Mouse (Mus musculus): ENCODE data around the gene Spire2. TPM values are rescaled to one million over a fixed set of nuclear protein-coding genes. Genes with fewer than 3 reads are reported as not detected.

The Spire2 gene
- total and polyA plus RNA-seq, 3 experiments = 0.12 to 0.33 TPM; not detected in 1

GRCm38 (mm10) chr8:123345135-123345534 is 12.6 kb downstream of the Spire2 start:
- no peaks in the 10 kb centered on the region for H3K36me3 ChIP-seq (replicated peaks)
- no peaks in the 10 kb centered on the region for H3K9me3 ChIP-seq (replicated peaks)
- H3K4me3 ChIP-seq (ENCODE audit: low read depth, low read length) = no peak overlapping the region
- peaks cover 56% of the 10 kb centered on the region for H3K27me3 ChIP-seq (ENCODE audit: insufficient read depth, low read length)
- DNase-seq (ENCODE audit: low spot score) = no peak
- ATAC-seq (ENCODE audit: extremely low read depth, insufficient number of reproducible peaks, low FRiP score, poor library complexity, severe bottlenecking) = no peak
- no peak for TF ChIP-seq TAL1 (conservative IDR thresholded peaks at IDR 0.05; ENCODE audit: low read depth, low read length)
- no peak for TF ChIP-seq GATA1 (IDR thresholded peaks at IDR 0.05; ENCODE audit: borderline replicate concordance, low read length)
- TF ChIP-seq CTCF (IDR thresholded peaks at IDR 0.05; ENCODE audit: low read depth, low read length) = no peak
- TF ChIP-seq POLR2AphosphoS5 (IDR thresholded peaks at IDR 0.05; ENCODE audit: insufficient replicate concordance, low read depth, low read length) = no peak
- no peak for TF ChIP-seq GATA2 (IDR thresholded peaks at IDR 0.05; ENCODE audit: borderline replicate concordance, low read depth, low read length)
- H3K4me1 ChIP-seq (ENCODE audit: insufficient read depth, low read depth, low read length) = peaks cover 11% of the 10 kb centered on the region; the same call in 1 of the 2 replicates

- ATAC-seq (ENCODE audit: extremely low read depth, insufficient number of reproducible peaks, low FRiP score, poor library complexity, severe bottlenecking) (no peak), DNase-seq (ENCODE audit: low spot score) (no peak)
- Histone ChIP-seq H3K36me3 (replicated peaks) (no peaks in the 10 kb centered on the region), H3K4me3 (ENCODE audit: low read depth, low read length) (no peak overlapping the region), H3K4me1 (ENCODE audit: insufficient read depth, low read depth, low read length) (peaks cover 11% of the 10 kb centered on the region; the same call in 1 of the 2 replicates), H3K9me3 (replicated peaks) (no peaks in the 10 kb centered on the region), H3K27me3 (ENCODE audit: insufficient read depth, low read length) (peaks cover 60% of the 10 kb centered on the region)
- no peak for TF ChIP-seq CTCF (IDR thresholded peaks at IDR 0.05; ENCODE audit: low read depth, low read length)
- TF ChIP-seq GATA2 (IDR thresholded peaks at IDR 0.05; ENCODE audit: borderline replicate concordance, low read depth, low read length) = no peak
- no peak for TF ChIP-seq POLR2AphosphoS5 (IDR thresholded peaks at IDR 0.05; ENCODE audit: insufficient replicate concordance, low read depth, low read length)
- TF ChIP-seq GATA1 (IDR thresholded peaks at IDR 0.05; ENCODE audit: borderline replicate concordance, low read length) = no peak
- no peak for TF ChIP-seq TAL1 (conservative IDR thresholded peaks at IDR 0.05; ENCODE audit: low read depth, low read length)
Observed at GRCm38 (mm10) chr8:123345856-123346255, 13.3 kb downstream of the Spire2 start.

- no peak overlapping the region for H3K4me3 ChIP-seq (ENCODE audit: low read depth, low read length)
- no peaks in the 10 kb centered on the region for H3K9me3 ChIP-seq (replicated peaks)
- DNase-seq (ENCODE audit: low spot score) = no peak
- H3K36me3 ChIP-seq (replicated peaks) = no peaks in the 10 kb centered on the region
- H3K4me1 ChIP-seq (ENCODE audit: insufficient read depth, low read depth, low read length) = peaks cover 3% of the 10 kb centered on the region; the same call in 1 of the 2 replicates
- no peak for TF ChIP-seq GATA2 (IDR thresholded peaks at IDR 0.05; ENCODE audit: borderline replicate concordance, low read depth, low read length)
- TF ChIP-seq TAL1 (conservative IDR thresholded peaks at IDR 0.05; ENCODE audit: low read depth, low read length) = no peak
- no peak for ATAC-seq (ENCODE audit: extremely low read depth, insufficient number of reproducible peaks, low FRiP score, poor library complexity, severe bottlenecking)
- H3K27me3 ChIP-seq (ENCODE audit: insufficient read depth, low read length) = peaks cover 54% of the 10 kb centered on the region
Observed at GRCm38 (mm10) chr8:123347293-123347692, 14.8 kb downstream of the Spire2 start.

- no peak overlapping the region for H3K4me3 ChIP-seq (ENCODE audit: low read depth, low read length)
- H3K36me3 ChIP-seq (replicated peaks) = no peaks in the 10 kb centered on the region
- no peaks in the 10 kb centered on the region for H3K9me3 ChIP-seq (replicated peaks)
- no peak for TF ChIP-seq POLR2AphosphoS5 (IDR thresholded peaks at IDR 0.05; ENCODE audit: insufficient replicate concordance, low read depth, low read length)
- TF ChIP-seq GATA2 (IDR thresholded peaks at IDR 0.05; ENCODE audit: borderline replicate concordance, low read depth, low read length) = no peak
- no peak for TF ChIP-seq GATA1 (IDR thresholded peaks at IDR 0.05; ENCODE audit: borderline replicate concordance, low read length)
- no peak for TF ChIP-seq CTCF (IDR thresholded peaks at IDR 0.05; ENCODE audit: low read depth, low read length)
- peaks cover 51% of the 10 kb centered on the region for H3K27me3 ChIP-seq (ENCODE audit: insufficient read depth, low read length)
- ATAC-seq (ENCODE audit: extremely low read depth, insufficient number of reproducible peaks, low FRiP score, poor library complexity, severe bottlenecking) = no peak
- no peak for DNase-seq (ENCODE audit: low spot score)
- peaks cover 3% of the 10 kb centered on the region; the same call in 1 of the 2 replicates for H3K4me1 ChIP-seq (ENCODE audit: insufficient read depth, low read depth, low read length)
Observed at GRCm38 (mm10) chr8:123348237-123348843, 15.8 kb downstream of the Spire2 start.

- peaks cover 3% of the 10 kb centered on the region; the same call in 1 of the 2 replicates for H3K4me1 ChIP-seq (ENCODE audit: insufficient read depth, low read depth, low read length)
- H3K27me3 ChIP-seq (ENCODE audit: insufficient read depth, low read length) = peaks cover 51% of the 10 kb centered on the region
- TF ChIP-seq POLR2AphosphoS5 (IDR thresholded peaks at IDR 0.05; ENCODE audit: insufficient replicate concordance, low read depth, low read length) (no peak), GATA2 (IDR thresholded peaks at IDR 0.05; ENCODE audit: borderline replicate concordance, low read depth, low read length) (no peak), TAL1 (conservative IDR thresholded peaks at IDR 0.05; ENCODE audit: low read depth, low read length) (no peak)
- no peak for DNase-seq (ENCODE audit: low spot score)
- no peak overlapping the region for H3K4me3 ChIP-seq (ENCODE audit: low read depth, low read length)
- H3K9me3 ChIP-seq (replicated peaks) = no peaks in the 10 kb centered on the region
- no peak for ATAC-seq (ENCODE audit: extremely low read depth, insufficient number of reproducible peaks, low FRiP score, poor library complexity, severe bottlenecking)
- H3K36me3 ChIP-seq (replicated peaks) = no peaks in the 10 kb centered on the region
Observed at GRCm38 (mm10) chr8:123349073-123349472, 16.6 kb downstream of the Spire2 start.

- H3K4me3 ChIP-seq (ENCODE audit: low read depth, low read length) = no peak overlapping the region
- DNase-seq (ENCODE audit: low spot score) (no peak), ATAC-seq (ENCODE audit: extremely low read depth, insufficient number of reproducible peaks, low FRiP score, poor library complexity, severe bottlenecking) (no peak)
- H3K4me1 ChIP-seq (ENCODE audit: insufficient read depth, low read depth, low read length) = no peaks in the 10 kb centered on the region
- H3K27me3 ChIP-seq (ENCODE audit: insufficient read depth, low read length) = peaks cover 47% of the 10 kb centered on the region
- no peaks in the 10 kb centered on the region for H3K36me3 ChIP-seq (replicated peaks)
- TF ChIP-seq CTCF (IDR thresholded peaks at IDR 0.05; ENCODE audit: low read depth, low read length) (no peak), GATA2 (IDR thresholded peaks at IDR 0.05; ENCODE audit: borderline replicate concordance, low read depth, low read length) (no peak), TAL1 (conservative IDR thresholded peaks at IDR 0.05; ENCODE audit: low read depth, low read length) (no peak), GATA1 (IDR thresholded peaks at IDR 0.05; ENCODE audit: borderline replicate concordance, low read length) (no peak), POLR2AphosphoS5 (IDR thresholded peaks at IDR 0.05; ENCODE audit: insufficient replicate concordance, low read depth, low read length) (no peak)
- H3K9me3 ChIP-seq (replicated peaks) = no peaks in the 10 kb centered on the region
Observed at GRCm38 (mm10) chr8:123352118-123352517, 19.6 kb downstream of the Spire2 start.
